Mouse (Mus musculus) left cerebral cortex, postnatal 10 days (tissue): Measurements from ENCODE around the gene Fbxo9. TPM values are rescaled to one million over a fixed set of nuclear protein-coding genes. Genes with fewer than 3 reads are reported as not detected.
"Not testable (repeated sequence)": the region's sequence is repeated elsewhere in the genome, so short reads cannot be mapped to it uniquely, and the experiment has no call there.

Experiments used
- DNase-seq, 2 experiments: peaks; one replicate each; pipeline ENCODE4 v3.0.0; 2021 to 2022; ENCODE audit warnings: low spot score in 2 of 2, mixed read lengths in 1 of 2; ENCODE audit errors: extremely low spot score in 1 of 2
- intact Hi-C: fragments of 180-260 bp; cut with DNase I; formaldehyde crosslinking; loops from one replicate; pipeline ENCODE4 v1.15.1; 2025
- total RNA-seq, 2 experiments: library from RNA; stranded (reverse); gene quantifications; 2 replicates each; pipeline ENCODE4 v1.2.3; 2021

Gene Fbxo9
- 100 to 1,000 TPM; 116 to 120 TPM for total RNA-seq

DNA sequence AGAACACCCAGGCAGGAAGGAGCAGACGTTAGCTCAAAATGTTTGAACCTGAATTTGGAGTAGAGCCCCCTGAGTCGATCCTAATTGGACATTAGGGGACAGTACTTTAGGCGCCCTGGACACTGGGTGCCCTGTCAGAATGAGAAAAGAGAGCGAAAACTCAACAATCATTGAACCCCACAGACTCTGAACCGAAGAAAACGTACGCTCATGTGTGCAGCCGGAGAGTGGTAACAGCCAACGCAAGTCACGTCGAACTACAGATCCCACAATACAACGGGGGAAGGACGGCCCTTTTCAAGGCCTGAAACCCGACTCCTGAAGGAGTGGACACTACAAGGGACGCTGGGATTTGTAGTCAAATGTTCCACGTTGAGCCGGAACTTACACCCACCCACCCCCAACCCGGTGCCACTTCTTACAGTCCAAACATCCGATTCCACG is at the start of gene Fbxo9, which contains the start of gene Ick:
TSS of gene Fbxo9 (minus strand) at position 270 of the 444 bp plus-strand sequence.
TSS of gene Ick (plus strand) at position 397 of the 444 bp plus-strand sequence.
- intact Hi-C loops = no loop called here
- DNase-seq = peak; percentile 91 to 93

DNA sequence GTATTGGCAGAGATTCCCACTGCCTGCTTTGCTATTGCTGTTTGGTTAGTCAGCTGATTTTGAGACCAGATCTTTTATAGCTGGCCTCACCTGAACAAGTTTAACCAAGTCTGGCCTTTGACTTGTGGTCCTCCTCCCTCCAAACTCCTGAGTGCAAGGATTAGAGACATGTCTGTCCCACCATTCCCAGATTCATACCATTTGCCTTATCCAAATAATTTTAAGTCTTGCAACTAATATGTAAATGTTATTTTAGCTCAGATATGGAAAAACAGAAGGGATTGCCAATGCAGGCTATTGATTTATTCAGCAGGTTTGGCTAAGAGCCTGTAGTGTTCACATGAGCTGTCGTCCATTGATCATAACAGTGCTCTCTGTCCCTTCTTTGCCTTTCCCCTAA is 48.4 kb upstream of the Fbxo9 start:
- intact Hi-C loops = no loop called here

DNA sequence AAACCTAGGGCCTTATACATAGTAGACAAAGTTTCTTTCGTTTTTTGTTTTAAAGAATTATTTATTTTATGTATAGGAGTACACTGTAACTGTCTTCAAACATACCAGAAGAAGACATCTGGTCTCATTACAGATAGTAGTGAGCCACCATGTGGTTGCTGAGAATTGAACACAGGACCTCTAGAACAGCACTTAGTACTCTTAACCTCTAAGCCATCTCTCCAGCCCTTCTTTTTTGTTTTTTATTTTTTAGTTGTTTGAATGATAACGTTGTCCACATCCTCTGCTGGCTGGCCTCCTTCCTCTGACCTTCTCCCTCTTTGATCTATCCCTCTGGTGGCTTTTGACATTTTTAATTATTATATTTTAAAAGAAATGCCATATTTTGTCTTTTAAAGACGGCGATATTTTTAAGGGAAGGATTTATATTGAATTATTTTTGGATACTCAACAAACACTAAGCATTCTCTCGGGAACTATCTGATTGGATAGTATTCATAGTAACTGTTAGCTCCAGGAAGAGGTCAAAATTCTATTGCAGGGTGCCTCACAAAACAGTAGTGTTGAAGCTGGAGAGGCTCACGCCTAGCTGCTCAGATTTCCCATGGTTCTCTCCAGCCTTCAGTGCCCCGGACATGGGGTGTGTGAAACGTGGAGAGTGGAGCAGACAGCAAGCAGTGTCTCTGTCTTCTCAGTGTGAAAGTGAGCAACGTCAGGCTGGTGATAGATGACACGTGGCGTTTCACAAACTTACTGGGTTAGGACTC is 45.5 kb upstream of the Fbxo9 start:
- no peak for DNase-seq
- intact Hi-C loops = no loop called here

More for the DNA sequence above, 48.4 kb upstream of the Fbxo9 start:
- no peak for DNase-seq

GRCm38 (mm10) chr9:78149770-78150169 is 40.9 kb upstream of the Fbxo9 start:
- intact Hi-C loops = loop anchor here (5.0 kb wide), 1 partner anchor 37 kb away; no protein-coding TSS in a partner anchor
- not testable (repeated sequence) for DNase-seq

DNA sequence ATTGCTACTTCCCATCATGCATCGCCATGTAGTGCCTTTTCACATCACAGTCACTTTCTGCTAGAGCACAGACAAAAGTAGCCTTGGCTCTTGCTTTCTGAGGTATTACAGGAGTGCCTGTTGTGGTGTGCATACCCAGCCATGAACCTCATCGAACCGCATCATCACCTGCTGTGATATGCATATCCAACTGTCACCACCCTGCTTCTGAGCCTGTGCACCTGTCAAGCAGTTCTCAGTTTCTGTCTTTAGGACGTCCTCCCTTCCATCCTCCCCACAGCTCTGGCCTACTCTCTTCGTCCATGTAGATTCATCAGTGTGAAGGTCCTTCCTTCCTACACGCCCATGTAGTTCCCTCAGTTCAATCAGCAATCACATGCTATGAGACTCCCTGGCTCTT is 39.3 kb upstream of the Fbxo9 start:
- intact Hi-C loops = loop anchor here (5.0 kb wide), 1 partner anchor 36 kb away; no protein-coding TSS in a partner anchor
- no peak for DNase-seq

DNA sequence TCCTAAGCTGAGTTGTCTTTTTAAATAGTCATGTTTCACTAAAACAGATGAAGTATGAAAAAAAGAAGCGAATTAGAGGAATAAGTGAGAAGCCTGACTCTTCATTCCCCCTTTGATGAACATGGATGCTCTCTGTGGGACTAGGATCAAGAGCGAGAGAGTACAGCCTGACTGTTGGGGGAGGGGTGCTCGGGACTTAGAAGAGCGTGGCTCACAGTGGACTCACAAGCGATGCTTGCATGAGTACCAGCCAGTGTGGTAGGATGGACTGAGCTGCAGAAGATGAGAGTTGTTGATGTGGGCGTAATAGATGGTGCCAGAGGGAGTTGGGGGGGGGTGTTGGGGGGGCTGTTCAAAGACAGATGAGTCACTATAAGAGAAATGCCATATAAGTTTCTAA is 37.8 kb upstream of the Fbxo9 start:
- intact Hi-C loops = loop anchor here (5.0 kb wide), 1 partner anchor 34 kb away; no protein-coding TSS in a partner anchor
- peak in 1 of 2 experiments; percentile 38 for DNase-seq

- intact Hi-C loops = loop anchor here (5.0 kb wide), 1 partner anchor 34 kb away; no protein-coding TSS in a partner anchor
- peak in 1 of 2 experiments; percentile 28 for DNase-seq
Observed at GRCm38 (mm10) chr9:78146099-78146498, 37.2 kb upstream of the Fbxo9 start.

DNA sequence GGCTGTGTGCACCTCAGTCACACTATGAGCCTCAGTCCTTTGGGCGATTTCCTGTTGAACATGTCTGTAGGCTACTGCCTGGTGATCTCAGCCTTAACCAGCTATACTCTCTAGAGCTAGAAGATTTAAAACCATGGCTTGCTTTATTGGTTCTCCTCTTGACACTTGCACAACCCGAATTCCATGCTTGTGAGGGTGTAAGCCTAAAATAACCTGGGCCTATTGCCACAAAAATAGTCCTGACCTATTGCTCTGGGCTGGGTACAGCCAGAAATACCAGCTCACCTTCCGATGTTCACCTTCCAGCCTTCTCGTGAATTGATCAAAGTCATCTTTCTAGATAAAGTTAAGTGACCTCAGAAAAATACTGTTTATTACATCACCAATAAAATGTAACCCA is 30.6 kb upstream of the Fbxo9 start:
- intact Hi-C loops = no loop called here
- DNase-seq = no peak

- intact Hi-C loops = no loop called here
- no peak for DNase-seq
Observed at GRCm38 (mm10) chr9:78138044-78138676, 29.3 kb upstream of the Fbxo9 start.

- intact Hi-C loops = no loop called here
Observed at GRCm38 (mm10) chr9:78135658-78136057, 26.8 kb upstream of the Fbxo9 start.

DNA sequence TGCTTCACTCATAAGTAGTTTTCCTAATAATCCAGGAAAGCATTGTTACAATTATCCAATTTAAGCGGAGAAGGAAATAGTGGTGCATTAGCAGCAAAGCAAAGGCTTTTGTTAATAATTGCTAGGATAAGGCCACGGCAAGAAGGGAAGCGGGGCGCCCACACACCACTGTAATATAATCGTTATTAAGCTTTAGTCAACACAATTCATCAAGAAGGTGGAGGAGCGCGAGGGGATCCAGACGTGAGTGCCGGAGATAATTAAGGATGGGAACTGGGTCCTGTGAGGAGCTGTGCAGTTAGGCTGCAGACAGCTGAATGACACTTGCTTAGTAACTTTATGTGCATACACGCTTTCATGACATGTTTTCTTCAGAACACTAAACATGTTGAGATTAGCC is 17.8 kb upstream of the Fbxo9 start:
- intact Hi-C loops = no loop called here
- no peak for DNase-seq

More at GRCm38 (mm10) chr9:78135658-78136057, 26.8 kb upstream of the Fbxo9 start:
- DNase-seq = no peak

- DNase-seq = no peak
- intact Hi-C loops = no loop called here
Observed at GRCm38 (mm10) chr9:78126007-78126406, 17.1 kb upstream of the Fbxo9 start.

GRCm38 (mm10) chr9:78124297-78124696 is 15.4 kb upstream of the Fbxo9 start:
- no peak for DNase-seq
- intact Hi-C loops = no loop called here

DNA sequence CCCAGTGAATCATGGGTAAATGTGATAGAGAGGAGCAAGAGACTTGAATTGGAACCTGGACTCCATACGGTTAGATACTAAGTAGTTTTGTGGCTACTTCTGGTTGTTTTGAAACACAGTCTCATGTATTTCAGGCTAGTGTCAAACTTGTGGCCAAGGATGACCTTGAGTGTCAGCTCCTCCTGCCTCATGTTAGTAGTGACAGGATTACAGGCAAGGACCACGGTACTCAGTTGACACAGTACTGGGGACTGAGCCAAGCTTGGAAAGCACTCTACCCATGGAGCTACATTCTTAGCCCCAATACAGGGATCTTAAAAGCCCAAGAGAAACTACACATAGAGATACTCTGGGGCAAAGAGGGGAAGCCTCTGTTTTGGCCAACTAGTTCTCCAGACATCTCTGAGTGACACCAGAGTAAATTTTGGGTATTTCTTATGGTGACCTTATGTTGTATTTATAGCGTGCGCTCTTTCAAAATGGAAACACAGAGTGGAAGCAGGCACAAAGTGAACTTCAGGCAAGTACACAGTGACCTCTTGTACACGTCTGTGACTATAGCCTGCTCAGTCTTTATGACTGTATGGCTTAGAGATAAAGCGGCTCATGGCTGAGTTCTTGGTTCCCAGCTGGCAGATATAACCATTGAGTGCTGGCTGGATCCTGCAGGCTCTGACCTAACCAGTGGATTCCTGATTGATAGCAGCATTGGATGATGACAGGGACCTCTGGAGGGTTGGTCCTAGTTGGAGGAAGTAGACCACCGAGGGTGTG is 14.3 kb upstream of the Fbxo9 start:
- intact Hi-C loops = no loop called here
- DNase-seq = no peak

- DNase-seq = no peak
Observed at GRCm38 (mm10) chr9:78121985-78122384, 13.1 kb upstream of the Fbxo9 start.

DNA sequence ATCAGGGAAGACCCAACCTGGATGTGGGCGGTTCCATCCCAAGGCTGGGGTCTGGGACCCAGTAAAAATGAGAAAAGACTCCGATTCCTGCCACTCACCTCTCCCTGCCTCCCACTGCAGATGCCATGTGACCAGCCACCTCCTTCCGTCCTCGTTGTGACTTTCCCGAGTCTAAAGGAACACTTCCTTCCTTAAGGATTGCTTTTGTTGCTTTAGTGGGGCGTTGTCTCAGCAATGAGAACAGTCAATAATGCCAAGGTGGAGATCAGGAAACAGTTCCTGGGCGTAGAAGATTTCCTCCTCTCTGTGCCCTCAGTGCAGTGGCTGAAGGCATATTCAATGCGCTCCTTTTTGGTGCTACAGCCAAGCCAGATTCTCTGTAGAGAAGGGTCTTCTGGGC is 12.5 kb upstream of the Fbxo9 start:
- no peak for DNase-seq
- intact Hi-C loops = no loop called here

More at GRCm38 (mm10) chr9:78121985-78122384, 13.1 kb upstream of the Fbxo9 start:
- intact Hi-C loops = no loop called here

- DNase-seq = no peak
- intact Hi-C loops = no loop called here
Observed at GRCm38 (mm10) chr9:78117690-78118089, 8.8 kb upstream of the Fbxo9 start.

DNA sequence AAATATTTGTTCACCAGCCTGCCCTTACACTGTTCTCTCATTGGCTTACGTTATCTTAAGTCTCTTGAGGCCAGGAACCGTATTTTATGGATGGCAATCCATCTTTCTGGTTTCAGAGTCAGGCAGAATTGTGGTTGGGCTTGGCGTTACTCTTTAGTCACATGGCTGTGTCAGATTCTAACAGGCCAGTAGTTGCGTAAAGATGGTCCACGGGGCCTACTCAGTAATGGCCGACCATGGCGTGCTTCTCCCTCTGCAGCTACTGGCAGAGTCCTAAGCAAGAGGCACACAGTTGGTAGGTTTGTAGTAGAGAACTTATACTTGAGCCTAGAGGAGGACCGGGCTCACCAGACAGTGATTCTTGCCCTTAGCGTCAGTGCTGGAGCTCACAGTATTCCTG is 6.9 kb upstream of the Fbxo9 start:
- intact Hi-C loops = no loop called here
- no peak for DNase-seq

GRCm38 (mm10) chr9:78113538-78113885 is 4.6 kb upstream of the Fbxo9 start:
- no peak for DNase-seq
- intact Hi-C loops = loop anchor here (2.0 to 5.0 kb wide), 2 partner anchors 34 to 55 kb away; no protein-coding TSS in a partner anchor
